Mouse (Mus musculus) midbrain, postnatal 0 days (tissue): ENCODE data around the gene Rab21. TPM values are rescaled to one million over a fixed set of nuclear protein-coding genes. Genes with fewer than 3 reads are reported as not detected.

Source experiments
- ATAC-seq: fragments of 200-750 bp; cut with Nextera tagmentation; 2 replicates; pipeline ENCODE4 v1.8.0; 2017; ENCODE audit warnings: moderate number of reproducible peaks, mild to moderate bottlenecking, moderate TSS enrichment, moderate library complexity; ENCODE audit not compliant: low FRiP score
- DNase-seq: peaks from one replicate; pipeline ENCODE4 v3.0.0-alpha.2; 2015; ENCODE audit warnings: low spot score
- H3K27ac ChIP-seq: fragments of 300-500 bp; sonication (generic); 2 replicates; pipeline ENCODE4 v1.5.1; 2014; ENCODE audit warnings: low read depth, mild to moderate bottlenecking, low read length, mixed read lengths
- H3K27me3 ChIP-seq: fragments of 300-500 bp; sonication (generic); 2 replicates; pipeline ENCODE4 v1.6.1; 2014; ENCODE audit warnings: low read length, control low read depth, mixed read lengths; ENCODE audit not compliant: insufficient read depth
- H3K36me3 ChIP-seq: fragments of 300-500 bp; sonication (generic); 2 replicates; pipeline ENCODE4 v1.6.1; 2014; ENCODE audit warnings: low read length, control low read depth, mixed read lengths; ENCODE audit not compliant: insufficient read depth
- H3K4me1 ChIP-seq: fragments of 300-500 bp; sonication (generic); 2 replicates; pipeline ENCODE4 v1.6.1; 2014; ENCODE audit warnings: mild to moderate bottlenecking, control low read depth, antibody characterized with exemption, low read length, mixed read lengths; ENCODE audit not compliant: insufficient read depth
- H3K4me2 ChIP-seq: fragments of 300-500 bp; sonication (generic); 2 replicates; pipeline ENCODE4 v1.6.1; 2014; ENCODE audit warnings: low read depth, mild to moderate bottlenecking, low read length, mixed read lengths; ENCODE audit not compliant: poor library complexity, severe bottlenecking
- H3K4me3 ChIP-seq: fragments of 300-500 bp; sonication (generic); 2 replicates; pipeline ENCODE4 v1.5.1; 2014; ENCODE audit warnings: low read depth, mild to moderate bottlenecking, low read length, moderate library complexity
- H3K9ac ChIP-seq: fragments of 300-500 bp; sonication (generic); replicated peaks from 2 replicates; pipeline ENCODE4 v1.6.1; 2014; ENCODE audit warnings: mild to moderate bottlenecking, low read length, moderate library complexity, mixed read lengths; ENCODE audit not compliant: poor library complexity, severe bottlenecking
- H3K9me3 ChIP-seq: fragments of 300-500 bp; sonication (generic); 2 replicates; pipeline ENCODE4 v1.6.1; 2016; ENCODE audit warnings: low read length, control low read depth
- CTCF ChIP-seq: IDR thresholded peaks from 2 replicates; pipeline ENCODE4 v1.5.1; 2016; ENCODE audit warnings: antibody characterized with exemption, mild to moderate bottlenecking
- WGBS: fragments of 180-500 bp; shearing (Covaris S2); extraction: QIAGEN DNeasy Blood & Tissue Kit; methylation state at CpG from one replicate; pipeline ENCODE4 v1.1.7; 2014; 5-methylcytosine and 5-hydroxymethylcytosine counted together
- polyA plus RNA-seq: library from polyadenylated mRNA; unstranded; fragments of >200 nt; fragmentation: Nextera tagmentation; extraction: Ambion mirVana; gene quantifications from 2 replicates; pipeline ENCODE4 v1.2.1, GENCODE M21; 2015
- total RNA-seq: library from RNA; depleted of rRNA; stranded (reverse); fragments of >200 nt; gene quantifications from 2 replicates; pipeline ENCODE4 v1.2.3, GENCODE M21; 2014

Gene Rab21
- total and polyA plus RNA-seq, 2 experiments from 2014 or later = 9.8 to 44.0 TPM

- Histone ChIP-seq H3K4me2 (peak within 1 kb of the TSS; percentile 68), H3K27ac (peak within 1 kb of the TSS; percentile 62; the same call in 1 of the 2 replicates), H3K9ac (peak within 1 kb of the TSS; percentile 77), H3K4me3 (peak within 1 kb of the TSS; percentile 99), H3K9me3 (no peaks in the 10 kb centered on the region), H3K4me1 (peaks cover 7% of the 10 kb centered on the region), H3K27me3 (no peaks in the 10 kb centered on the region), H3K36me3 (no peaks in the 10 kb centered on the region)
- ATAC-seq = peak; percentile 98
- under 1% methylated on average over 64 of the region's 67 CpGs for WGBS
- peak; percentile 99 for DNase-seq
- TF ChIP-seq CTCF = no peak
These were observed 64.1 kb downstream of the Rab21 start, which contains the start of gene Tbc1d15 for GRCm38 (mm10) chr10:115251088-115251934. Gene Tbc1d15, minus strand, starts transcription at chr10:115251467.

DNA sequence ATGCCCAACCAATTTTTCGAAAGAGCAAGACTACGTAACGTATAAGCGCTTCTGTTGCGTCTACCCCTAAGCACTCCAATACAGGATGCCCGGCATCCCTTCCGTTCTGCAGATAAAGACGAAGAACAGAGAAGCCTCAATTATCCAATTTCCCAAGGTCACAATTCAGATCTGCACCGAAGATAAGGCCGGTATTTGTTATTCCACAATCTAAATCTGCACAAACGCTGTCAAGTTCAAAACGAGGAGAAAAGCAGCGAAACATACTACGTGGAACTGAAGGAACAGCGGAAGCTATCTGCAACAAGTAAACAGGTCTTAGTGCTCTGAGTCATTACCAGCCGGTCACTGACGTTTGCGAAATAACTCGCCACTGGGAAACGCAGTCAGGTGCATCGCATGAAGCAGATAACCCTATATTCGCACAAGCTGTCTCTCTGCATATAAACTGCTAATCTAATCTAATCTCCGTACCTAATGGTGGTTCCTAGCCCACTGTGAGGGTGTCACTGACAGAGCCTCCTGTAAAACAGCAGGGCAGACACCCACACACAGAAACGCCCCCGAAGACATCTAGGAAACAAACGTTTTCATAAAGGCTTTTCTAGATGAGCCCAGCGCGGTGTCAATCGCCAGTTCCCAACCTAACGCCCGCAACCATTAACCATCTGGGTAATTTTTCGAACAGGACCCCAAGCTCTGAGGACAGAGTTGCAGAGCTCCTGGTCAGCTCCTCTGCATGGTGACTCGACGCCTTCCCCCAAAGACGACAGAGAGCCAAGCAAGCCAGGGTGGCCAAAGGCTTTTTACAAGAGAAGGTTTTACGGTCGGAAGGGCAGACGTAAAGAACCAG lies 64.9 kb downstream of the Rab21 start:
- no peak for DNase-seq

GRCm38 (mm10) chr10:115248041-115248440 lies 67.4 kb downstream of the Rab21 start:
- no peak overlapping the region for H3K4me3 ChIP-seq
- H3K4me1 ChIP-seq = peaks cover 7% of the 10 kb centered on the region
- H3K4me2 ChIP-seq = no peak overlapping the region
- no peak for TF ChIP-seq CTCF
- ATAC-seq = no peak
- H3K36me3 ChIP-seq = no peaks in the 10 kb centered on the region
- H3K9me3 ChIP-seq = no peaks in the 10 kb centered on the region
- WGBS = 36% methylated on average over 7 of the region's 7 CpGs
- no peak overlapping the region for H3K9ac ChIP-seq
- H3K27ac ChIP-seq = no peak overlapping the region
- no peaks in the 10 kb centered on the region for H3K27me3 ChIP-seq
- DNase-seq = peak; percentile 1

More for the DNA sequence above, 64.9 kb downstream of the Rab21 start:
- Histone ChIP-seq H3K36me3 (no peaks in the 10 kb centered on the region), H3K4me3 (peak overlapping the region; percentile 99), H3K9me3 (no peaks in the 10 kb centered on the region), H3K4me1 (peaks cover 7% of the 10 kb centered on the region), H3K9ac (peak overlapping the region; percentile 77), H3K27ac (peak overlapping the region; percentile 62; the same call in 1 of the 2 replicates), H3K4me2 (peak overlapping the region; percentile 68), H3K27me3 (no peaks in the 10 kb centered on the region)
- TF ChIP-seq CTCF = no peak
- WGBS = 38% methylated on average over 34 of the region's 38 CpGs
- no peak; the same call in 1 of the 2 replicates for ATAC-seq

GRCm38 (mm10) chr10:115245488-115245887 lies 69.9 kb downstream of the Rab21 start:
- DNase-seq (no peak), ATAC-seq (no peak)
- Histone ChIP-seq H3K36me3 (no peaks in the 10 kb centered on the region), H3K4me1 (peaks cover 7% of the 10 kb centered on the region), H3K27ac (no peak overlapping the region), H3K9ac (no peak overlapping the region), H3K4me2 (no peak overlapping the region), H3K9me3 (no peaks in the 10 kb centered on the region), H3K27me3 (no peaks in the 10 kb centered on the region), H3K4me3 (no peak overlapping the region)
- no peak for TF ChIP-seq CTCF
- WGBS = 95% methylated on average over 2 of the region's 2 CpGs

DNA sequence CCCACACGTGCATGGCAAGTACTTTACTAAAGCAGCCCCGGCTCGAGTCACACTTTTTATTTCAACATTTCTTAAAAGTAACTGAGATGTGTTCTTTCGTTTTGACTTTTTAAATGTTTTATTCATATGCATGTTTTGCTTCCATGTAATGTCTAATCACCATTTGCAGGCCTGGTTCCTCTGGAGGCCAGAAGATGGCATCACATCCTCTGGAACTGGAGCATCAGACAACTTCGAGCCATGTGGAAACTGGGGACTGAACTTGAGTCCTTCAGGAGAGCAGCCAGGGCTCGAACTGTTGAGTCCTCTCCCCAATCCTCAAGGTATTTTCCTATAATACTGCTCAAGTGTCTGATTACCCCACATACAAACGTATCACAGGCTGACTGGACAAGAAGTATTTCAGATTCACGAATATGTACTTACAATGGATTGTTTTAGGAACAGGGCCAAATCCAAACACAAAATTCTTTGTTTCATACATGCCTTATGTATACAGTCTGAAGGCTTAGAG lies 74.3 kb downstream of the Rab21 start:
- DNase-seq (no peak), ATAC-seq (no peak)
- Histone ChIP-seq H3K9ac (no peak overlapping the region), H3K27ac (no peak overlapping the region), H3K9me3 (no peaks in the 10 kb centered on the region), H3K36me3 (peaks cover 14% of the 10 kb centered on the region), H3K27me3 (no peaks in the 10 kb centered on the region), H3K4me1 (no peaks in the 10 kb centered on the region), H3K4me3 (no peak overlapping the region), H3K4me2 (no peak overlapping the region)
- peak; percentile 38 for TF ChIP-seq CTCF
- 79% methylated on average over 8 of the region's 8 CpGs for WGBS
